Mouse (Mus musculus) kidney, embryonic 14.5 days (tissue): ENCODE results near the gene Gm28053. TPM values are rescaled to one million over a fixed set of nuclear protein-coding genes. Genes with fewer than 3 reads are reported as not detected.

Source experiments
- polyA plus RNA-seq: library from polyadenylated mRNA; unstranded; fragments of >200 nt; fragmentation: Nextera tagmentation; extraction: Ambion mirVana; gene quantifications from 2 replicates; pipeline ENCODE4 v1.2.1, GENCODE M21; 2014

The Gm28053 gene
- polyA plus RNA-seq, 1 experiment from 2014 or later = 4.8 TPM

Other genes with a start within 250 kb of the Gm28053 start
- 19.9 and 20.3 TPM in 2 replicates for gene Atp6v0e2, start 181.0 kb upstream of the Gm28053 start, polyA plus RNA-seq
- 4.4 and 9.7 TPM in 2 replicates for gene Lrrc61, start 163.8 kb upstream of the Gm28053 start, polyA plus RNA-seq
- 44.2 and 59.0 TPM in 2 replicates for gene Rarres2, start 145.8 kb upstream of the Gm28053 start, polyA plus RNA-seq
- not detected in 2 replicates for gene Gm45021, start 129.0 kb upstream of the Gm28053 start, polyA plus RNA-seq
- gene Repin1, start 124.7 kb upstream of the Gm28053 start, polyA plus RNA-seq = 32.6 and 47.0 TPM in 2 replicates
- gene Gm44965, start 124.7 kb upstream of the Gm28053 start, polyA plus RNA-seq = 0.77 TPM in 1 of 2 replicates, not detected in the other
- gene Zfp775, start 116.5 kb upstream of the Gm28053 start, polyA plus RNA-seq = 5.7 and 6.6 TPM in 2 replicates
- 0.90 and 1.4 TPM in 2 replicates for gene AI854703, start 91.8 kb upstream of the Gm28053 start, polyA plus RNA-seq
- 1.1 and 1.4 TPM in 2 replicates for gene Gimap8, start 71.4 kb upstream of the Gm28053 start, polyA plus RNA-seq
- 9.9 and 13.4 TPM in 2 replicates for gene Gimap9, start 42.5 kb upstream of the Gm28053 start, polyA plus RNA-seq
- 51.3 and 54.1 TPM in 2 replicates for gene Gimap4, start 34.1 kb upstream of the Gm28053 start, polyA plus RNA-seq
- gene Gimap6, start 10.4 kb upstream of the Gm28053 start, polyA plus RNA-seq = 42.7 and 49.9 TPM in 2 replicates
- gene Gimap7, start within 50 bp of the Gm28053 start, polyA plus RNA-seq = not detected in 2 replicates
- gene Gimap1, start 20.4 kb downstream of the Gm28053 start, polyA plus RNA-seq = 21.1 and 27.9 TPM in 2 replicates
- gene Gimap5, start 27.6 kb downstream of the Gm28053 start, polyA plus RNA-seq = 12.7 and 13.6 TPM in 2 replicates
- not detected in 2 replicates for gene Gimap3, start 52.2 kb downstream of the Gm28053 start, polyA plus RNA-seq
- gene Tmem176a, start 122.3 kb downstream of the Gm28053 start, polyA plus RNA-seq = 123 and 135 TPM in 2 replicates
- 308 and 313 TPM in 2 replicates for gene Tmem176b, start 122.9 kb downstream of the Gm28053 start, polyA plus RNA-seq
- 0.99 and 1.4 TPM in 2 replicates for gene Aoc1, start 154.3 kb downstream of the Gm28053 start, polyA plus RNA-seq
- not detected in 2 replicates for gene 1600015I10Rik, start 211.3 kb downstream of the Gm28053 start, polyA plus RNA-seq